Mouse (Mus musculus) limb, embryonic 13.5 days (tissue): ENCODE measurements around the gene Slc6a19. TPM values are rescaled to one million over a fixed set of nuclear protein-coding genes. Genes with fewer than 3 reads are reported as not detected.

ENCODE experiments used
- ATAC-seq: fragments of 200-750 bp; cut with Nextera tagmentation; 2 replicates; pipeline ENCODE4 v1.8.0; 2017; ENCODE audit warnings: low read depth, moderate number of reproducible peaks, moderate TSS enrichment; ENCODE audit not compliant: low FRiP score
- H3K27ac ChIP-seq: fragments of 300-500 bp; sonication (generic); 2 replicates; pipeline ENCODE4 v1.5.1; 2015; ENCODE audit warnings: inconsistent platforms, mild to moderate bottlenecking, moderate library complexity
- H3K27me3 ChIP-seq: fragments of 300-500 bp; sonication (generic); 2 replicates; pipeline ENCODE4 v1.6.1; 2015; ENCODE audit warnings: mild to moderate bottlenecking, inconsistent platforms
- H3K36me3 ChIP-seq: fragments of 300-500 bp; sonication (generic); 2 replicates; pipeline ENCODE4 v1.6.1; 2015; ENCODE audit warnings: inconsistent platforms, mild to moderate bottlenecking, moderate library complexity
- H3K4me1 ChIP-seq: fragments of 300-500 bp; sonication (generic); 2 replicates; pipeline ENCODE4 v1.6.1; 2015; ENCODE audit warnings: inconsistent platforms
- H3K4me2 ChIP-seq: fragments of 300-500 bp; sonication (generic); replicated peaks from 2 replicates; pipeline ENCODE4 v1.6.1; 2015; ENCODE audit warnings: inconsistent platforms, mild to moderate bottlenecking, moderate library complexity
- H3K4me3 ChIP-seq: fragments of 300-500 bp; sonication (generic); 2 replicates; pipeline ENCODE4 v1.5.1; 2015; ENCODE audit warnings: moderate library complexity, mild to moderate bottlenecking, inconsistent platforms
- H3K9ac ChIP-seq: fragments of 300-500 bp; sonication (generic); 2 replicates; pipeline ENCODE4 v1.6.1; 2015; ENCODE audit warnings: mild to moderate bottlenecking, inconsistent platforms
- H3K9me3 ChIP-seq: fragments of 300-500 bp; sonication (generic); 2 replicates; pipeline ENCODE4 v1.6.1; 2016; ENCODE audit warnings: inconsistent platforms
- WGBS: fragments of 180-500 bp; shearing (Covaris S2); methylation state at CpG from one replicate; pipeline ENCODE4 v1.1.7; 2015; 5-methylcytosine and 5-hydroxymethylcytosine counted together
- polyA plus RNA-seq: library from polyadenylated mRNA; unstranded; fragments of >200 nt; fragmentation: Nextera tagmentation; extraction: Ambion mirVana; gene quantifications from 2 replicates; pipeline ENCODE4 v1.2.1, GENCODE M21; 2015

Gene Slc6a19
- polyA plus RNA-seq, 1 experiment from 2014 or later, result 0.04 TPM

- no peak overlapping the region for H3K4me2 ChIP-seq
- no peak overlapping the region for H3K4me3 ChIP-seq
- H3K9ac ChIP-seq, result no peak overlapping the region
- ATAC-seq, result no peak
- no peaks in the 10 kb centered on the region for H3K4me1 ChIP-seq
- 51% methylated on average over 3 of the region's 3 CpGs for WGBS
- H3K27ac ChIP-seq, result no peak overlapping the region
- no peaks in the 10 kb centered on the region for H3K36me3 ChIP-seq
- no peaks in the 10 kb centered on the region for H3K27me3 ChIP-seq
- no peaks in the 10 kb centered on the region for H3K9me3 ChIP-seq
Observed at GRCm38 (mm10) chr13:73687601-73688000, 17.1 kb downstream of the Slc6a19 start.

DNA sequence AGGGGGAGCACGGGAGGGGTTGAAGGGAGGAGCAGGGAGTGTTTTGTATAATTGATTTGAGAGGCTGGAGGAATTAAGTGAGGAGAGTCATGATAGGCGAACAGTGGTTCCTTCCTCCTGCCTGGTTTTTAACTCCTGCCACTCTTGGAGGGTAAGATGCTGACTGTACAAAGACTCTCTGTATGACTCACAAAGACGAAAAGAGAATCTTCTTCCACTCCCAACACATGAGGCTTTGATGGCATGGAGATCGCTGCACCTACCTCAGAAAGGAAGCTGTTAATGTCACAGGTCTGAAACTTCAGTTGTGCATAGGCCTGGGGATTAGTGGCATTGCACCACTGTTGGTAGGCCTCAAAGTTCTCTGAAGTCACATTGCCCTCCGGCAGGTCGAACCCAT lies 19.2 kb downstream of the Slc6a19 start:
- WGBS, result 82% methylated on average over 6 of the region's 6 CpGs
- Histone ChIP-seq H3K4me1 (no peaks in the 10 kb centered on the region), H3K27ac (no peak overlapping the region), H3K9ac (no peak overlapping the region), H3K36me3 (no peaks in the 10 kb centered on the region), H3K9me3 (no peaks in the 10 kb centered on the region), H3K4me3 (no peak overlapping the region), H3K4me2 (no peak overlapping the region), H3K27me3 (no peaks in the 10 kb centered on the region)
- no peak for ATAC-seq

- no peak overlapping the region for H3K9ac ChIP-seq
- H3K4me3 ChIP-seq, result no peak overlapping the region
- no peaks in the 10 kb centered on the region for H3K9me3 ChIP-seq
- H3K36me3 ChIP-seq, result no peaks in the 10 kb centered on the region
- H3K4me2 ChIP-seq, result no peak overlapping the region
- no peaks in the 10 kb centered on the region for H3K4me1 ChIP-seq
- 71% methylated on average over 1 of the region's 1 CpGs for WGBS
- no peaks in the 10 kb centered on the region for H3K27me3 ChIP-seq
- H3K27ac ChIP-seq, result no peak overlapping the region
- no peak for ATAC-seq
Observed at GRCm38 (mm10) chr13:73684412-73684811, 20.3 kb downstream of the Slc6a19 start.

DNA sequence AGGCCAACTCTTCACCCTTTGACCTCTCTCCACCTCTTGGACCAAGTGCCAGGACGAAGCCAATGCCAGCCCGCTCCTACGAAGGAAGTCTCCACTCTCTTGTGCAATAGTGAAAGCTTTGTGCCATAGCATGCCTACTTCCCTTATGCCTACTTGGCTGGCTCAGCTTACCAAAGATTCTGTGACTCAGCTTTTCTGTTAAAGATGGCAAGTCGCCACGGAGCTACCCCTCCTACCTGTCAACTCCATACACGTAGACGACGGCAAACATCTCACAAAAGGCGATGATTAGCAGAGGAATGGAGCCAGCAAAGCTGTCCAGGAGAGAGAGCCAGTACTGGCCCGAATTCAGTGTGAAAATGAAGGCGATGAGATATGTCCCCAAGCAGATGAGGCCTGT lies 21.0 kb downstream of the Slc6a19 start:
- no peaks in the 10 kb centered on the region for H3K9me3 ChIP-seq
- no peak overlapping the region for H3K4me2 ChIP-seq
- no peak overlapping the region for H3K4me3 ChIP-seq
- no peaks in the 10 kb centered on the region for H3K27me3 ChIP-seq
- H3K9ac ChIP-seq, result no peak overlapping the region
- H3K36me3 ChIP-seq, result no peaks in the 10 kb centered on the region
- no peak for ATAC-seq
- WGBS, result 86% methylated on average over 11 of the region's 11 CpGs
- H3K27ac ChIP-seq, result no peak overlapping the region
- no peaks in the 10 kb centered on the region for H3K4me1 ChIP-seq

- Histone ChIP-seq H3K27me3 (no peaks in the 10 kb centered on the region), H3K9ac (no peak overlapping the region), H3K9me3 (no peaks in the 10 kb centered on the region), H3K4me2 (no peak overlapping the region), H3K4me1 (no peaks in the 10 kb centered on the region), H3K27ac (no peak overlapping the region), H3K4me3 (no peak overlapping the region), H3K36me3 (no peaks in the 10 kb centered on the region)
- 85% methylated on average over 2 of the region's 2 CpGs for WGBS
- ATAC-seq, result no peak
Observed at GRCm38 (mm10) chr13:73682226-73682625, 22.4 kb downstream of the Slc6a19 start.

- H3K9ac ChIP-seq, result no peak overlapping the region
- H3K4me3 ChIP-seq, result no peak overlapping the region
- H3K36me3 ChIP-seq, result no peaks in the 10 kb centered on the region
- no peaks in the 10 kb centered on the region for H3K27me3 ChIP-seq
- no peaks in the 10 kb centered on the region for H3K4me1 ChIP-seq
- no peaks in the 10 kb centered on the region for H3K9me3 ChIP-seq
- ATAC-seq, result no peak
- no peak overlapping the region for H3K27ac ChIP-seq
- no peak overlapping the region for H3K4me2 ChIP-seq
- WGBS, result 35% methylated on average over 1 of the region's 1 CpGs
Observed at GRCm38 (mm10) chr13:73680394-73680793, 24.3 kb downstream of the Slc6a19 start.

DNA sequence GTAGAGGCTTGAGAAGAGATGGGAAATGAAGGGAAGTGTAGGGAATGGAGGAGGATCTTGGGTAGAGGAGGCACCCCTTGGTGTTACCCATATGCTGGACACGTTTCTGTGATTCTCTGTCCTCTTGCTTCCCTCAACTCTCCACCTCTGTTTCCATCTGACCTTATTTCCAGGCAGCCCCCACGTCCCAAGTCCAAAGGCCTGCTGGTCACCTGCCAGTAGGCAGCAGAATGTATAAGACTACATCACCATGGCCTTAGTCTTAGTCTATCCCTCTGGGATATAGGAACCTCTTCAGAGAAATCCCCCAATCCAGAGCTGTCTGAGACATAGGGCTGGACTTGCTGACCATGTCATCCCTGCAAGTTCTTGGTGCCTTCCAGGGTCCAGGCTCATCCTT lies 25.4 kb downstream of the Slc6a19 start:
- no peaks in the 10 kb centered on the region for H3K9me3 ChIP-seq
- WGBS, result 59% methylated on average over 2 of the region's 2 CpGs
- H3K4me2 ChIP-seq, result no peak overlapping the region
- H3K27me3 ChIP-seq, result no peaks in the 10 kb centered on the region
- no peak overlapping the region for H3K27ac ChIP-seq
- no peaks in the 10 kb centered on the region for H3K36me3 ChIP-seq
- H3K4me3 ChIP-seq, result no peak overlapping the region
- H3K4me1 ChIP-seq, result no peaks in the 10 kb centered on the region
- ATAC-seq, result no peak
- H3K9ac ChIP-seq, result no peak overlapping the region

GRCm38 (mm10) chr13:73677853-73678252 lies 26.8 kb downstream of the Slc6a19 start, which contains the start of gene Slc6a18:
TSS of gene Slc6a18 (minus strand) at chr13:73678023.
- no peak within 1 kb of the TSS for H3K4me3 ChIP-seq
- H3K27me3 ChIP-seq, result no peaks in the 10 kb centered on the region
- H3K4me1 ChIP-seq, result no peaks in the 10 kb centered on the region
- no peaks in the 10 kb centered on the region for H3K36me3 ChIP-seq
- H3K4me2 ChIP-seq, result no peak within 1 kb of the TSS
- ATAC-seq, result no peak
- H3K27ac ChIP-seq, result no peak within 1 kb of the TSS
- H3K9ac ChIP-seq, result no peak within 1 kb of the TSS
- WGBS, result 83% methylated on average over 3 of the region's 3 CpGs
- H3K9me3 ChIP-seq, result no peaks in the 10 kb centered on the region

DNA sequence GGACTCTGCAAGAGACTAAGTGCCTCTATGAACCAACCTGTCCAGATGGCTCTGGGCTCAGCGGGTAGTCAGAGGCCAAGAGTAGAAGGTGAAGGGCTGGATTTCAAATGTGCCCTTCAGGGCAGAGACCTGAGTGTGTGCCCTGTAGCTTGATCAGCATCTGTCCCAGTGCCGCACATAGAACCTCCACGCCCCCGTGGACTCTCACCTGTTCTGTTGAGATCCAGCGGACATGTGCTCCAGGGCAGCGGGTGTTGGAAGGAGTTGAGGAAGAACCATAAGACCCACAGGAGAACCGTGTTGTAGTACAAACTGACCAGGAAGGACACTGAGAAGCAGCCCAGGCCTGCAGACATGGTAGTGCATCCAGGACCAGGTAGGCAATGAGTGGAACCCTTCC lies 29.5 kb downstream of the Slc6a19 start:
- Histone ChIP-seq H3K4me3 (no peak overlapping the region), H3K27me3 (peaks cover 3% of the 10 kb centered on the region; the same call in 1 of the 2 replicates), H3K9me3 (no peaks in the 10 kb centered on the region), H3K4me1 (no peaks in the 10 kb centered on the region), H3K9ac (no peak overlapping the region), H3K36me3 (no peaks in the 10 kb centered on the region), H3K4me2 (no peak overlapping the region), H3K27ac (no peak overlapping the region)
- WGBS, result 90% methylated on average over 7 of the region's 7 CpGs
- ATAC-seq, result no peak

GRCm38 (mm10) chr13:73660163-73660695 lies 44.4 kb downstream of the Slc6a19 start:
- H3K9ac ChIP-seq, result no peak overlapping the region
- H3K36me3 ChIP-seq, result no peaks in the 10 kb centered on the region
- H3K4me2 ChIP-seq, result no peak overlapping the region
- 81% methylated on average over 2 of the region's 2 CpGs for WGBS
- ATAC-seq, result no peak
- H3K27me3 ChIP-seq, result no peaks in the 10 kb centered on the region
- H3K9me3 ChIP-seq, result no peaks in the 10 kb centered on the region
- no peaks in the 10 kb centered on the region for H3K4me1 ChIP-seq
- H3K27ac ChIP-seq, result no peak overlapping the region
- H3K4me3 ChIP-seq, result no peak overlapping the region

DNA sequence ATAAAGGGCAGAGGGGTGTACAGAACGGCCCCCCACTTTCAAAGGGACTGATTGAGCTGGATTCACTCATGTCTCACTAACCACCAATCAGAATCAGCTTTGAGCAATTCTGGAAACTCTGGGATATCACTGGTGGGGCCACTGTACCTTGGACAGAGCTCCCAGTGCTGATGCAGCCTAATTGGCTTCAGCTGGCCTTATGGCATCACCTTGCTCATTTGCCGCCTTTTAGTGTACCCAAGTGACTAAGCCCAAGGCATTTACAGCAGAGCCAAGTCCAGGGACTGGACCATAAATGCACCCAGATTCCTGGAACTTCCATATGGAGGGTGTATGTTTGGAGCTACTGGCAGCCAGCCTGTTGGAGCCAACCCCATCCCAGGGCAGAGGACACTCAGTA lies 45.7 kb downstream of the Slc6a19 start:
- H3K4me3 ChIP-seq, result no peak overlapping the region
- no peak overlapping the region for H3K9ac ChIP-seq
- WGBS, result 33% methylated on average over 2 of the region's 2 CpGs
- H3K36me3 ChIP-seq, result no peaks in the 10 kb centered on the region
- H3K4me2 ChIP-seq, result no peak overlapping the region
- no peaks in the 10 kb centered on the region for H3K4me1 ChIP-seq
- no peak for ATAC-seq
- H3K27me3 ChIP-seq, result no peaks in the 10 kb centered on the region
- H3K27ac ChIP-seq, result no peak overlapping the region
- no peaks in the 10 kb centered on the region for H3K9me3 ChIP-seq

DNA sequence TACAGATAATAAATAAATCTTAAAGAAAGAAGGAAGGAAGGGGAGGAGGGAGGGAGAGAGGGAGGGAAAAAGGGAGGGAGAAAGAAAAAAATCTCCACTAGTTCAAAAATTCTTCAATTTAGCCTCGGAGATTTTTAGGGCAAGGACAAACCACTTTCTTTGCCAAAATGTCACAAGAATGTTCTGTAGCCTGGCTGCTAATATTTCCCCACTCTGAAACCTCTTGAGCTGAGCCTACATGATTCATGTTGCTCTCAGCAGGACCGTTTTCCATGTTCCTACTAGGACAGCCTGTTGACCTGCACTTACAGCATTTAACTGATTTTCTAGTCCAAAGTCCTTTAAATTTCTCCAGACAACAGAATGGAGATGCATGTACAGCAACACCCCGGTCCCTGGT lies 49.7 kb downstream of the Slc6a19 start:
- H3K4me1 ChIP-seq, result no peaks in the 10 kb centered on the region
- no peaks in the 10 kb centered on the region for H3K27me3 ChIP-seq
- no peaks in the 10 kb centered on the region for H3K9me3 ChIP-seq
- H3K4me2 ChIP-seq, result no peak overlapping the region
- no peak overlapping the region for H3K27ac ChIP-seq
- no peak overlapping the region for H3K9ac ChIP-seq
- ATAC-seq, result no peak
- no peak overlapping the region for H3K4me3 ChIP-seq
- WGBS, result 77% methylated on average over 3 of the region's 3 CpGs
- peaks cover 7% of the 10 kb centered on the region for H3K36me3 ChIP-seq

- no peak overlapping the region for H3K4me3 ChIP-seq
- no peaks in the 10 kb centered on the region for H3K4me1 ChIP-seq
- whole genome bisulfite sequencing, result 83% methylated on average over 3 of the region's 3 CpGs
- ATAC-seq, result no peak
- H3K4me2 ChIP-seq, result no peak overlapping the region
- H3K9ac ChIP-seq, result no peak overlapping the region
- H3K27me3 ChIP-seq, result no peaks in the 10 kb centered on the region
- no peak overlapping the region for H3K27ac ChIP-seq
- H3K9me3 ChIP-seq, result no peaks in the 10 kb centered on the region
- H3K36me3 ChIP-seq, result peaks cover 24% of the 10 kb centered on the region
Observed at GRCm38 (mm10) chr13:73653266-73653665, 51.4 kb downstream of the Slc6a19 start.
